Mouse (Mus musculus) sigmoid colon, adult 10 weeks (tissue): Measurements from ENCODE around the gene Hspbap1. TPM values are rescaled to one million over a fixed set of nuclear protein-coding genes. Genes with fewer than 3 reads are reported as not detected.

Experiments
- polyA plus RNA-seq: library from polyadenylated mRNA; stranded (reverse); fragments of 350-450 nt; fragmentation: Illumina TruSeq; extraction: RNeasy Lipid Tissue Mini Kit (QIAGEN cat#74804); gene quantifications from one replicate; pipeline ENCODE4 v1.2.3, GENCODE M21; 2014; ENCODE audit warnings: low read depth, low replicate concordance

Gene Hspbap1
- polyA plus RNA-seq = 4.2 TPM

GRCm38 (mm10) chr16:35769878-35770657 lies at the start of gene Hspbap1:
Gene Hspbap1, plus strand, starts transcription at chr16:35770375.

DNA sequence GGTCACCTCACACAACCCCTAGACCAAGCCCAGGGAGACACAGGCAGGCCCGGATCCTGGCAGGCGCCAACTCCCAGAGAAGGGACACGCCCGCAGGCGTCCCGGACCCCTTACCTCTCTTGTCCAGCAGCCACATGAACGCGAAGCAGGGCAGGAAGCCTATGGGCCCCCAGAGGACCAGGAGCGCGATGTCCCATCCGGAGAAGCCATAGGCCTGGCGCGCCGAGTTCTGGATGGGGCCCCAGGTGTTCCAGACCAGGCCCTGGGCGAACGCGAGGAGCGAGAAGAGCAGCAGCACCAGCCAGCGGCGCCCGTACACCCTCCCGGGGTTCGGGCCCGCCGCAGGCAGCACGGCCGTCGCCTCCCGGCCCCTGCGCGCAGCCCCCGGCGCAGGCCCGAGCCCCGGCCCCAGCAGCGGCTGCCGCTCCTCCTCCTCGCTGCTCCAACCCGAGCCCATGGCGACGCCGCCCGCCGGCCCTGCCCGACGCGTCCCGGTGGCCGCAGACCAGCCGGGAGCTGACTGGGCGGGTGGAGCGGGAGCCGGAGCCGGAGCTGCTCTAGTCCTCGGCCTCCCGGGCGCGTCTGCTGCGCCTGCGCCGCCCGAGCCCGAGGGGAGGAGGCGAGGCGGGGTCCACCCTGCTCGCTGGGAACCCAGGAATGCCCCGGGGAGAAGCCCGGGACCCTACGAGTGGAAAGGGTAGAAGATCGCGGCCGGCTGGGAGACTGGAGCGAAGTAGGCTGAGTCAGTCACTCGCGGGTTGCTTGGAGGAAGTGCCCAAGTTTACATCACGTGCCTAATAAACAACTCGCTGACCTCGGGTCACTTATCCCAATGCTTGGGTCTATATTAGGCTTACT lies 1.2 kb upstream of the Hspbap1 start, which contains the start of gene Dirc2:
Gene Dirc2 (minus strand): TSS at position 572 of the 858 bp plus-strand sequence.

DNA sequence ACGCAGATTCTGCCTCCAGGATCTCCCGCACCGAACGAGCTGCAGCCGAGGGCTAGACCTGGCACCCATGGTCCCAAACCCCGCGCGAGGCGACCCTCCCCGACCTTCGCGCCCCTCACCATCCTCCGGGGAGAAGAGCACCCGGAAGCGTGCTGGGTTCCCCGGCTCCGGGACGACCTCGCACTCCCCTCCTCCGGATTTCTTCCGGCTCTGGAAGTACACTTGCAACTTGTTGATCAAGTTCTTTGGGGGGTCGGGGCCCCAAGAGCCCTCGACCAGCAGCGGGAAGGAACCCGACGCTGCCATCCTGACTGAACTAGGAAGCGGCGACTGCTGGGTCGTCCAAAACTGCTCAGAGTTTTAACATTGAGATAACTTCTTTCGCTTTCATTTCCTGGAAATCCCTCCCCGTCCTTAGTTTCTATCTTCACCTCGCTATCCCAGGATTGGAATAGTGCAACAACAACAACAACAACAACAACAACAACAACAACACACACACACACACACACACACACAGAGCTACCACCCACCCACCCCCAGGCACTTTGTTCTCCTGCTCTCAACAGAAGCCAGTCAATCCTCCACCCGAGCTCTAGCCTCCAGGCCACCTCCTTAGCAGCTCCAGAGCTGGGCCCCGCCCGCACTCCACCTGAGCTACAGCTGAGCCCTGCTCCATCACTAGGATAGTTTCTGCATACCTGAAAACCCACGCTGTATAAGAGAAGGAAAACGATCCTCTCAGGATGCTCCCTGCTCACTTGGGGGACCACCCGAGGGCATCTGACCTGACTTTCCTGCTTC lies 101.1 kb downstream of the Hspbap1 start, which contains the start of gene Parp14:
Gene Parp14 (minus strand): TSS at position 497 of the 804 bp plus-strand sequence.

Other genes with a start within 250 kb of the Hspbap1 start
- gene Sema5b, start 229.2 kb upstream of the Hspbap1 start, polyA plus RNA-seq = not detected
- 29.0 TPM for gene Dirc2, start 1.0 kb upstream of the Hspbap1 start, polyA plus RNA-seq
- 58.3 TPM for gene Parp14, start 101.2 kb downstream of the Hspbap1 start, polyA plus RNA-seq
- gene Parp9, start 168.1 kb downstream of the Hspbap1 start, polyA plus RNA-seq = 97.8 TPM
- 76.8 TPM for gene Dtx3l, start 168.8 kb downstream of the Hspbap1 start, polyA plus RNA-seq
- gene Kpna1, start 208.4 kb downstream of the Hspbap1 start, polyA plus RNA-seq = 94.7 TPM